27 mouse cellular contexts compared by ENCODE assay signal in genomic region chr13:108626166-108626565, GRCm38 (mm10).
DNase-seq lines count a peak whose midpoint lies in the region; ATAC-seq and TF ChIP-seq lines count a peak whose summit lies in the region.
"Had no signal": no experiment of that assay in that cellular context is flagged by ENCODE, and none has a peak within 500 bp of the region (broad histone marks: within the 10 kb centered on the region; RNA-seq: fewer than 3 reads in every experiment).

No protein-coding gene starts in this region.

- no peaks in the 10 kb centered on the region for H3K36me3 ChIP-seq in embryonic facial prominence, embryonic 14.5 days (ENCODE audit: control insufficient read depth, insufficient read depth, low read length)
- no peaks in the 10 kb centered on the region for H3K36me3 ChIP-seq in embryonic facial prominence, embryonic 10.5 days (replicated peaks)
- no peaks in the 10 kb centered on the region for H3K36me3 ChIP-seq in kidney, postnatal 0 days (ENCODE audit: insufficient read depth, low read length)
- no peaks in the 10 kb centered on the region for H3K36me3 ChIP-seq in heart, embryonic 12.5 days
- H3K36me3 ChIP-seq: embryonic facial prominence, embryonic 12.5 days; embryonic facial prominence, embryonic 15.5 days; forebrain, embryonic 10.5 days; forebrain, embryonic 12.5 days; G1E had no signal

- H3K9me3 ChIP-seq in embryonic facial prominence, embryonic 14.5 days (ENCODE audit: control insufficient read depth, low read length): no peaks in the 10 kb centered on the region
- no peaks in the 10 kb centered on the region for H3K9me3 ChIP-seq in embryonic facial prominence, embryonic 10.5 days
- no peaks in the 10 kb centered on the region for H3K9me3 ChIP-seq in kidney, postnatal 0 days (replicated peaks; ENCODE audit: low read length)
- no peaks in the 10 kb centered on the region for H3K9me3 ChIP-seq in heart, embryonic 12.5 days (replicated peaks)
- H3K9me3 ChIP-seq: embryonic facial prominence, embryonic 12.5 days; embryonic facial prominence, embryonic 15.5 days; forebrain, embryonic 10.5 days; forebrain, embryonic 12.5 days; G1E had no signal

- ATAC-seq in embryonic facial prominence, embryonic 14.5 days (ENCODE audit: low read depth): no peak
- ATAC-seq in kidney, postnatal 0 days (replicated peaks; ENCODE audit: low FRiP score, low read depth): no peak
- ATAC-seq in heart, embryonic 12.5 days (ENCODE audit: insufficient number of reproducible peaks, low FRiP score): no peak
- ATAC-seq: activated CD4-positive, CD25-positive, alpha-beta regulatory T cell, adult 4 months; CD4-positive, CD25-positive, alpha-beta regulatory T cell, adult 4 months; forebrain, embryonic 14.5 days; forebrain, embryonic 16.5 days; Patski had no signal

- no peak overlapping the region for H3K27ac ChIP-seq in embryonic facial prominence, embryonic 14.5 days (replicated peaks; ENCODE audit: low read depth, low read length)
- no peak overlapping the region for H3K27ac ChIP-seq in embryonic facial prominence, embryonic 10.5 days (replicated peaks)
- peak overlapping the region; percentile 26; the same call in 1 of the 2 replicates for H3K27ac ChIP-seq in kidney, postnatal 0 days
- H3K27ac ChIP-seq in heart, embryonic 12.5 days (ENCODE audit: poor library complexity, severe bottlenecking): no peak overlapping the region
- H3K27ac ChIP-seq: embryonic facial prominence, embryonic 12.5 days; embryonic facial prominence, embryonic 15.5 days; forebrain, embryonic 10.5 days; forebrain, embryonic 12.5 days had no signal

- no peaks in the 10 kb centered on the region for H3K4me1 ChIP-seq in embryonic facial prominence, embryonic 14.5 days (ENCODE audit: control insufficient read depth, insufficient read depth, low read length)
- H3K4me1 ChIP-seq in embryonic facial prominence, embryonic 10.5 days: no peaks in the 10 kb centered on the region
- H3K4me1 ChIP-seq in kidney, postnatal 0 days (replicated peaks; ENCODE audit: insufficient read depth, low read length): no peaks in the 10 kb centered on the region
- no peaks in the 10 kb centered on the region for H3K4me1 ChIP-seq in heart, embryonic 12.5 days (replicated peaks)
- H3K4me1 ChIP-seq: embryonic facial prominence, embryonic 12.5 days; embryonic facial prominence, embryonic 15.5 days; forebrain, embryonic 10.5 days; forebrain, embryonic 12.5 days had no signal

- H3K9ac ChIP-seq in embryonic facial prominence, embryonic 14.5 days (ENCODE audit: low read depth, low read length): no peak overlapping the region
- H3K9ac ChIP-seq in kidney, postnatal 0 days (ENCODE audit: low read depth, low read length): no peak overlapping the region
- H3K9ac ChIP-seq in heart, embryonic 12.5 days: no peak overlapping the region
- H3K9ac ChIP-seq: embryonic facial prominence, embryonic 12.5 days; embryonic facial prominence, embryonic 15.5 days; forebrain, embryonic 12.5 days had no signal

- no peak overlapping the region for H3K4me2 ChIP-seq in embryonic facial prominence, embryonic 14.5 days (ENCODE audit: low read depth, low read length)
- no peak overlapping the region for H3K4me2 ChIP-seq in kidney, postnatal 0 days (ENCODE audit: low read length)
- no peak overlapping the region for H3K4me2 ChIP-seq in heart, embryonic 12.5 days
- H3K4me2 ChIP-seq: embryonic facial prominence, embryonic 12.5 days; embryonic facial prominence, embryonic 15.5 days; forebrain, embryonic 12.5 days had no signal

- WGBS in embryonic facial prominence, embryonic 14.5 days: 55% methylated on average over 3 of the region's 3 CpGs
- 77% methylated on average over 3 of the region's 3 CpGs for WGBS in embryonic facial prominence, embryonic 10.5 days
- 49% methylated on average over 3 of the region's 3 CpGs for WGBS in kidney, postnatal 0 days
- 52% methylated on average over 3 of the region's 3 CpGs for WGBS in heart, embryonic 12.5 days

- H3K27me3 ChIP-seq in embryonic facial prominence, embryonic 14.5 days (replicated peaks; ENCODE audit: control insufficient read depth, insufficient read depth, low read length): no peaks in the 10 kb centered on the region
- no peaks in the 10 kb centered on the region for H3K27me3 ChIP-seq in embryonic facial prominence, embryonic 10.5 days (replicated peaks; ENCODE audit: low read depth, poor library complexity, severe bottlenecking)
- no peaks in the 10 kb centered on the region for H3K27me3 ChIP-seq in kidney, postnatal 0 days (ENCODE audit: insufficient read depth, low read length)
- H3K27me3 ChIP-seq in heart, embryonic 12.5 days (replicated peaks): no peaks in the 10 kb centered on the region
- H3K27me3 ChIP-seq: CH12.LX; embryonic facial prominence, embryonic 12.5 days; embryonic facial prominence, embryonic 15.5 days; forebrain, embryonic 12.5 days; Patski had no signal

- H3K4me3 ChIP-seq in embryonic facial prominence, embryonic 14.5 days (ENCODE audit: low read depth, low read length): no peak overlapping the region
- no peak overlapping the region for H3K4me3 ChIP-seq in embryonic facial prominence, embryonic 10.5 days
- H3K4me3 ChIP-seq in kidney, postnatal 0 days (replicated peaks; ENCODE audit: low read depth, low read length): no peak overlapping the region
- H3K4me3 ChIP-seq in heart, embryonic 12.5 days: no peak overlapping the region
- H3K4me3 ChIP-seq: embryonic facial prominence, embryonic 12.5 days; embryonic facial prominence, embryonic 15.5 days; erythroblast, embryonic 14.5 days; forebrain, embryonic 10.5 days; forebrain, embryonic 12.5 days had no signal

- DNase-seq in embryonic facial prominence, embryonic 14.5 days (ENCODE audit: low spot score): peak; percentile 17
- DNase-seq in embryonic facial prominence, embryonic 10.5 days (ENCODE audit: low spot score): no peak
- peak; percentile 53 for DNase-seq in kidney, postnatal 0 days (ENCODE audit: low spot score)
- no peak for DNase-seq in kidney, postnatal 36 days
- DNase-seq: adrenal gland, adult 8-10 months; adrenal gland, postnatal 14 days; adrenal gland, postnatal 36 days; B cell, adult 2 months; cerebellum, adult 11-12 months; cerebellum, adult 8-10 months; cerebellum, adult 9-11 months; cerebellum, postnatal 14 days; cerebellum, postnatal 36 days; embryo, embryonic 11 days had no signal

- no peak for TF ChIP-seq CTCF in kidney, postnatal 0 days (IDR thresholded peaks at IDR 0.05; ENCODE audit: low read depth)

Comparison
In these comparisons a context has a peak if more than half of its experiments do, and no peak if none do; other contexts are left out.
1. DNase-seq: peak in embryonic facial prominence, embryonic 14.5 days (single experiment) and kidney, postnatal 0 days (single experiment); none in embryonic facial prominence, embryonic 10.5 days (single experiment) and kidney, postnatal 36 days (0 of 2).